Mouse (Mus musculus): ENCODE data around the gene Vmn1r204.
"Not testable (repeated sequence)": the region's sequence is repeated elsewhere in the genome, so short reads cannot be mapped to it uniquely, and the experiment has no call there.

Vmn1r204 gene

GRCm38 (mm10) chr13:22552898-22553297, at the start of gene Vmn1r204:
Gene Vmn1r204, plus strand, starts transcription at chr13:22553198.
- not testable (repeated sequence) for DNase-seq

GRCm38 (mm10) chr13:22505281-22505680, 47.7 kb upstream of the Vmn1r204 start, which contains the start of gene Vmn1r202:
Gene Vmn1r202, minus strand, starts transcription at chr13:22505381.
- no peak for DNase-seq

- DNase-seq: no peak
Observed at GRCm38 (mm10) chr13:22517814-22518213, 35.2 kb upstream of the Vmn1r204 start, which contains the start of gene Vmn1r203. Gene Vmn1r203, plus strand, starts transcription at chr13:22518114.

- DNase-seq: not testable (repeated sequence)
Observed at GRCm38 (mm10) chr13:22574911-22575310, 21.9 kb downstream of the Vmn1r204 start.

- DNase-seq: not testable (repeated sequence)
Observed at GRCm38 (mm10) chr13:22583336-22583735, 30.3 kb downstream of the Vmn1r204 start.

- DNase-seq: no peak
Observed at GRCm38 (mm10) chr13:22592900-22593299, 39.9 kb downstream of the Vmn1r204 start, which contains the start of gene Vmn1r205. Gene Vmn1r205, minus strand, starts transcription at chr13:22593000.

Measured in cerebellum, postnatal 25 days (tissue).